Mouse (Mus musculus): ENCODE data around the gene Fam181a. TPM values are rescaled to one million over a fixed set of nuclear protein-coding genes. Genes with fewer than 3 reads are reported as not detected.

Fam181a gene
- total RNA-seq, 2 experiments from 2014 or later, result 4.9 to 7.0 TPM

GRCm38 (mm10) chr12:103313871-103314639, 3.3 kb downstream of the Fam181a start:
- DNase-seq, result peak; percentile 79
- intact Hi-C loops (cut with DNase I), result no loop called here

DNA sequence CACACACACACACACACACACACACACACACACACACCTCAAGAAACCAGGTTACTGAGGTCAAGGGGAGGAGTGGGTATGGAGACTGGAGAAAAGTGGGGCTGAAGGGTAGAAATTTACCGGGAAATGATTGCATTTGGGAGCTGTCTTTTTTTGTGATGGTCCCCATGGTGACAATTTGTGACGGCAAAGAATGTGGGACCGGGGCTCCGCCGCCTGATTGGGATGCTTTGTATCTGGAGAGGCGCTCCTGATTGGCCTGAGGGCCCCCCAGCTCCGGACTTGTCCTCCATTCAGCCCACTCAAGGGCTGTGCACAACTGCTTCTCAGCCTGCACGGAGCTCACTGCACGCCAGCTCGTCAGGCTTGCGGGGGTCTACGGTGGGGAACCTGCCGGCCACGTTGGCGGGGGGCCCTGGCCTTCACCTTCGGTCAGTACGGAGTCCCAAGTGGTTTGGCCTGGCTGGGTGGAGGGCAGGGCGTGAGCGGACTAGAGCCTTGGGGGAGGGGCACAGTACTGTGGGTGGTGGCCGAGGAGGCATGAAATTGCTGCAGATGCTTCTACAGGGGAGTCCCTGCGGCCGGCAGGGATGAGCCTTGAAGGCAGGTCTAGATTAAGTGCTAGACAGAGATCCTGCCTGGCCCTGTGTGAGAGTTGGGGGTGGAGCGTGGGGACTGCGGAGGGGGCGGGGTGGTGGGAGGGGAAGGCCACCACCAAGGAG, 4.0 kb downstream of the Fam181a start:
- DNase-seq, result peak; percentile 63
- intact Hi-C loops (cut with DNase I), result no loop called here

DNA sequence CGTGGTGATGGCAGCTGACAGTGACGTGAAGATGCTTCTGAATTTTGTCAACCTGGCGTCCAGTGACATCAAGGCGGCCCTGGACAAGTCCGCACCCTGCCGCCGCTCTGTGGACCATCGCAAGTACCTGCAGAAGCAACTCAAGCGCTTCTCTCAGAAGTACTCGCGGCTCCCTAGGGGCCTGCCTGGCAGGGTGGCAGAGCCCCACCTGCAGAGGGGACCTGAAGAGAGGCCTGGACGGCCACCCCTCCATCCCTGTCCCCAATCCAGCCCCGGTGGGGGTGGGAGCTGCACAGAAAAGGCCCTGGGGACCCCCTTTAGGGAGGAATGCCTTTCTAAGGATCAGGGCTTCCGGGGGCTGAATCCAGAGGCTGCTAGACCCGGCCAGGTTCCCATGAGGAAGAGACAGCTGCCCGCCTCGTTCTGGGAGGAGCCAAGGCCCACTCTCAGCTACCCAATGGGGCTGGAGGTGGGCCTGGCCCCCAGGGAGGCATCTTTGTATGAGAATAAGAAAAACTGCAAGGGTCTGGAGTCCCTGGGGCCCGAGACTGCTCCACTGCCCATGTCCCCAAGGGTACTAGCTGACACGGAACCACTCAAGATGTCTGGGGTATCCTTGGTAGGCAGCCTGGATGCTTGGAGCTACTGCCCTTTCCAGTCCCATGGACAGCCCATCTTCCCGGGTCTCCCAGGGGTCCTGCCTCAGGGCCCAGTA, 5.2 kb downstream of the Fam181a start:
- DNase-seq, result no peak
- intact Hi-C loops (cut with DNase I), result no loop called here

GRCm38 (mm10) chr12:103322801-103323200, 12.0 kb downstream of the Fam181a start:
- peak; percentile 44 for DNase-seq
- intact Hi-C loops (cut with DNase I), result no loop called here

- intact Hi-C loops (cut with DNase I), result no loop called here
- peak; percentile 97 for DNase-seq
These were observed 14.5 kb downstream of the Fam181a start for GRCm38 (mm10) chr12:103325156-103325857.

DNA sequence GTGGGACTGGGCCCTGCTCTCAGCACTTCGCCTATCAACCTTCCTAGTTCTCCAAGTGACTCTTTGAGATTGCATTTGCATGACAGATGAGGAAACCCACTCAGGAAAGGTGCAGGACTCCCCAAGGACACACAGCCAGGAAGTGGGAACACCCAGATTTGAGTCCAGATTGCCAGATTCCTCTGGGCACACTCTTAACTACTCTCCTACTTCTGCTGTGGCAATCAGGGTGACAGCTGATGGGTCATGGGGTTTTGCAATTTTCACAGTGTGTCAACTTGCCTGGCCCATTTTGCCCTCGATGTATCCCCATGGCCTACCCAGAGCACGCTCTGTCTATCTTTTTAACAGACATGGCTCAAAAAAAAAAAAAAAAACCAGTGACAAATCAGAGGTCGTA, 15.8 kb downstream of the Fam181a start:
- intact Hi-C loops (cut with DNase I), result no loop called here
- no peak for DNase-seq

DNA sequence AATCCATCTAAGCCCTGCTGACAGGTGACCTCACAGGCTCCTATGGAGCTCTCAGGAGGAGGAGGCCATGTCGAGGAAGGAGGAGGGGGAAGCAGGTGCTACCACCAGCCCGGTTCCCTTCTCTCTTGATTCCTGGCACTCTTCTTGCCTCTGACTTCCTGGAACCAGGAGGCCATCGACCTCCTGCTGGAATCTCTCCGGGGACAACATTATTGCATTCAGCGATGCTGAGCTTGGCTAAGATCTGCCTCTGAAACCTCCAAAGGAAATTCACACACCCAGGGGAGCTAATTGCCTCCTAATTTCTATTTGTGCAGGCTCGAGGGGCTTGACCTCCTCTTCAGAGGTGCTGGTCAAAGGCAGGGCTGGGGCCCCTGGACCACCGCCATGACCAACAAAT, 16.3 kb downstream of the Fam181a start:
- DNase-seq, result no peak
- intact Hi-C loops (cut with DNase I), result no loop called here

DNA sequence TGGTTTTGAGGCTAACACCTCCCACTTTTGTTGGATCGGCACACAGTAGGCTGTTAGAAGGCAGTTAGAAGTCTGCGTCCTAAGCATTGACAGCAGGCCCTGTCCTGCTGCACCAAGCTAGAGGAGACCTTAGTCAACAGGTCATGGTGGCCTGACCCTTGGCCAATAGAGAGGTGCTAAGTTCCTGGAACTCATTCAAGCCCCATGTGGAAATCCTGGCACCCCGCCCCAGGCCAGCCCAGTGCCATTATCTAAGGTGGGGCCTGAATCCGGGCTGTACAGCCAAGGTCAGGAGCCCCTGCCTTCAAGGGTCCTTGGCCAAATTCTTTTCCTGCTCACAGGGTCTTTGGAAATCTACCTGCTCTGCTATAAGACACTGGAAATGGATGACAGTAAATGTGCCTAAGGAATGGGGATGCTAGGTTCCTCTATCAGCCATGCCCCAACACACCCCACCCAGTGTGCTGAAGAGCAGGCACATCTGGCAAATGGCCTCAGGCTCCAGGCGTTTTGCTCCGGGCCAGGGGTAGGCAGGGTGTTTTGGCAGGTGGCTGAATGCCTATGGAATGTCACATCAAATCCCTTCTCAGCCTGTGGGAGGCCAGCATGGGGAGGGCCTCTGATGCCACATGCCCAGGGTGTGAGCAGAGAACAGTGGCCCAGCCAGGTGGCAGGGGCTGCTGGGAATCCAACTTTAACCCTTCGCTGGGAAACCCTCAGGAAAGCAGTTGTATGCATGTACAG, 17.8 kb downstream of the Fam181a start:
- DNase-seq, result no peak
- intact Hi-C loops (cut with DNase I), result no loop called here

DNA sequence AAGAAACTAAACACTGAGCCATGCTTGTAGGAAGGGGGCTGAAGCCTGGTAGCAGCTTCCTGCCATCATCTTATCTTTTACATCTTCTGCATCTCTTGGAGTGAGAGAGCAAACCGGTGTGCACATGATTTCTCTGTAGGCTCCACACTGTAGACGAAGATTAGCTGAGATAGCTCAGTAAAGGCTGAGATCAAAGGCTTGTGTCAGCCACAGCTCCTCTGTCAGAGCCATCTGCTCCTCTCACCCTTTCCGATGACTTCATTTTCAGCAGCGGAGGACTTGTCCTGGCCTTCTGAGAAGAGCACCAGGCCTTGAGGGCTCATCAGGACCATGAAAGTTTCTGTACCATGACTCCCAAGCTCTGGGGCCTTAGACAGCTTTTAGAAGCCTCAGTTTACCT, 20.7 kb downstream of the Fam181a start:
- intact Hi-C loops (cut with DNase I), result no loop called here
- no peak for DNase-seq

DNA sequence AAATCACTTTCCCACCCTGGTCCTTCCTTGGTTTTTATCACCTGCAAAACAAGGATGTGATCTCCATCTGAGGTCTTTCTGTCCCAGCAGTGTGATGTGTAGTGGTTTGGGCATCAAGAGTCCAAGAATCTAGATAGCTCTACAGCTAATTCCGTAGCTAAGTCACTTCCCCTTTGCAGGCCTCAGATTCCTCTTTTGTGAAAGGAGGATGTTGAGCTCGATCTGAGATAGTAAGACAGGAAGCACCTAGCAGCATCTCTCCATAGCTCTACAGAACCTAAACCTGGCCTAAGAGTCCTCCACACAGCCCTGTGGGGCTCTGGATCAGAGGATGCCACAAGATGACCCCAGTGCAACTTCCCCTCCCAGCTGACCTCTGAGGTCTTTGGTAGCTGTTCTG, 22.1 kb downstream of the Fam181a start:
- intact Hi-C loops (cut with DNase I), result no loop called here

GRCm38 (mm10) chr12:103333426-103333825, 22.7 kb downstream of the Fam181a start:
- no peak for DNase-seq
- intact Hi-C loops (cut with DNase I), result no loop called here

More for the DNA sequence above, 22.1 kb downstream of the Fam181a start:
- no peak for DNase-seq

- intact Hi-C loops (cut with DNase I), result no loop called here
- DNase-seq, result no peak
These were observed 26.0 kb downstream of the Fam181a start for GRCm38 (mm10) chr12:103336766-103337165.

- no peak for DNase-seq
These were observed 27.5 kb downstream of the Fam181a start for GRCm38 (mm10) chr12:103338162-103338798.

GRCm38 (mm10) chr12:103341212-103341611, 30.4 kb downstream of the Fam181a start:
- no peak for DNase-seq
- intact Hi-C loops (cut with DNase I), result no loop called here

More at GRCm38 (mm10) chr12:103338162-103338798, 27.5 kb downstream of the Fam181a start:
- intact Hi-C loops (cut with DNase I), result no loop called here

- no peak for DNase-seq
- intact Hi-C loops (cut with DNase I), result no loop called here
These were observed 32.7 kb downstream of the Fam181a start for GRCm38 (mm10) chr12:103343456-103343855.

- intact Hi-C loops (cut with DNase I), result loop anchor here (5.0 kb wide), 1 partner anchor 198 kb away; no protein-coding TSS in a partner anchor
- no peak for DNase-seq
These were observed 34.2 kb downstream of the Fam181a start for GRCm38 (mm10) chr12:103344934-103345333.

DNA sequence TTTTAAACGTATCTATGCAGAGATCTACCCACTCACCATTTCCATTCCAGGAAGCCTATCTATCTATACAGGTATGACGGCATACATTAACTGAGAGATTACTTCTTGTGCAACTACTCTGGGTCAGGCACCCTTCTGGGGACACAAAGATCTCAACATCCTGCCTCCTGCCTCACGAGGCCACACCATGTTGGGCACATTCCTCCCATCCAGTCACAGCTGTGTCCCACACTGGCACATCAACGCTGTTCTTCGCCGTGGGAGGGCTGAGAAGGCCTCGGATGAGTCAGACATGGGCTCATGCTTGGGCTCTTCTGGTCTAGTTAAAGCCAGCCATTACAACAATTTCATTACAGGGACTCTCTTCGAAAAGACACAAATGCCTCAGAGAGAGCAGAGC, 36.2 kb downstream of the Fam181a start:
- no peak for DNase-seq
- intact Hi-C loops (cut with DNase I), result loop anchor here (5.0 kb wide), 1 partner anchor 200 kb away; no protein-coding TSS in a partner anchor

DNA sequence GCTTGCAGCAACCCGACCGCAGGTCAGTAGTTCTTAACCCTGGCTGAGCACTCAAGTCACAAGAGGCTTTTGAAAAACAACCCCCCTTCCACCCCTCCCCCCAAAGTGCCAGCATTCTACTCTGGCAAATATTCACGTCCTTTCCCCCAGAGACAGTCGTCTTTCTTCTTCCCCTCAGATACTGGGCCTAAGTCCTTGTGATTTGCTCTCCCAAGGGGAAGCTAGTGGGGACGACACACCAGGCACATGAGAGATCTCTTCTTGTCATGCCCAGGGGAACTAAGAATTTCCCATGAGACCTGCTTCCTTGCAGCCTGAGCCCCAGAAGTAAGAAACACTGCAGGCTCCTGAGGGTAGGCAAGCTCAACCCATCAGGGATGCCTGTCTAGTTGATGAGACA, 36.6 kb downstream of the Fam181a start:
- intact Hi-C loops (cut with DNase I), result loop anchor here (5.0 kb wide), 1 partner anchor 200 kb away; no protein-coding TSS in a partner anchor

DNA sequence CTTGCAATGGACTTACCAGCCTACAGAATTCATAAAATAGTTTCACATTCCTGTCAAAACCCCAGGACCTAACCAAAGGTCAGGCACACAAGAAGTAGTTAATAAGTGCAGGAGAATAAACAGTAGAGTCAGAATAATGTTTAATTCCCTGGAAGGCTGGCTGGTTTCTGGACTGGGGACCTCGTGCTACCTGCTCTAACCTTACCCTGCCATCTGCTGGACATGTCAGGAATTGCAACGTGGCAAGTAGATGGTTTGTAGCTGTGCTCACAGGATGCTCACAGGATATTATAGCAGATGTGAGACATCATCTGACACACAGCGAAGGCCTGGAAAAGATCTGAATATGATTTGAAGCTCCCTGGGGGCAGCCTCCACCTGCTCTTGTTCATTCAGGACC, 37.7 kb downstream of the Fam181a start:
- intact Hi-C loops (cut with DNase I), result loop anchor here (5.0 kb wide), 1 partner anchor 201 kb away; no protein-coding TSS in a partner anchor
- DNase-seq, result peak; percentile 84

More for the DNA sequence above, 36.6 kb downstream of the Fam181a start:
- no peak for DNase-seq

Data from left cerebral cortex, postnatal 4 days (tissue).